Mouse (Mus musculus) heart, postnatal 0 days (tissue): ENCODE results near the gene Mcub. TPM values are rescaled to one million over a fixed set of nuclear protein-coding genes. Genes with fewer than 3 reads are reported as not detected.
A peak's percentile ranks its signal among the peaks of the same experiment; 100 is the strongest.

ENCODE experiments used
- ATAC-seq: fragments of 200-750 bp; cut with Nextera tagmentation; 2 replicates; pipeline ENCODE4 v1.8.0; 2017; ENCODE audit warnings: low read depth, moderate number of reproducible peaks, moderate library complexity; ENCODE audit not compliant: insufficient read depth
- DNase-seq: peaks from one replicate; pipeline ENCODE4 v3.0.0-alpha.2; 2016; ENCODE audit warnings: low spot score
- H3K27ac ChIP-seq: fragments of 300-500 bp; sonication (generic); 2 replicates; pipeline ENCODE4 v1.5.1; 2014; ENCODE audit warnings: low read depth, mild to moderate bottlenecking
- H3K27me3 ChIP-seq: fragments of 300-500 bp; sonication (generic); 2 replicates; pipeline ENCODE4 v1.6.1; 2014; ENCODE audit warnings: low read length, mixed read lengths; ENCODE audit not compliant: control insufficient read depth, insufficient read depth
- H3K36me3 ChIP-seq: fragments of 300-500 bp; sonication (generic); replicated peaks from 2 replicates; pipeline ENCODE4 v1.6.1; 2014; ENCODE audit warnings: low read length, mixed read lengths; ENCODE audit not compliant: control insufficient read depth, insufficient read depth
- H3K4me1 ChIP-seq: fragments of 300-500 bp; sonication (generic); 2 replicates; pipeline ENCODE4 v1.6.1; 2014; ENCODE audit warnings: antibody characterized with exemption; ENCODE audit not compliant: control insufficient read depth, insufficient read depth
- H3K4me2 ChIP-seq: fragments of 300-500 bp; sonication (generic); 2 replicates; pipeline ENCODE4 v1.6.1; 2014; ENCODE audit warnings: low read depth, mild to moderate bottlenecking, low read length, moderate library complexity
- H3K4me3 ChIP-seq: fragments of 300-500 bp; sonication (generic); 2 replicates; pipeline ENCODE4 v1.5.1; 2014; ENCODE audit warnings: low read depth, low read length
- H3K9ac ChIP-seq: fragments of 300-500 bp; sonication (generic); replicated peaks from 2 replicates; pipeline ENCODE4 v1.6.1; 2014; ENCODE audit warnings: low read depth, low read length, mixed read lengths
- H3K9me3 ChIP-seq: fragments of 300-500 bp; sonication (generic); replicated peaks from 2 replicates; pipeline ENCODE4 v1.6.1; 2016; ENCODE audit warnings: low read length; ENCODE audit not compliant: control insufficient read depth
- CTCF ChIP-seq: IDR thresholded peaks from 2 replicates; pipeline ENCODE4 v1.5.1; 2016; ENCODE audit warnings: antibody characterized with exemption, control low read depth, low read depth
- EP300 ChIP-seq: IDR thresholded peaks from 2 replicates; pipeline ENCODE4 v1.6.1; 2016; ENCODE audit warnings: antibody characterized with exemption, low read depth
- WGBS: fragments of 180-500 bp; shearing (Covaris S2); extraction: QIAGEN DNeasy Blood & Tissue Kit; methylation state at CpG from one replicate; pipeline ENCODE4 v1.1.7; 2014; 5-methylcytosine and 5-hydroxymethylcytosine counted together
- polyA plus RNA-seq: library from polyadenylated mRNA; unstranded; fragments of >200 nt; fragmentation: Nextera tagmentation; extraction: Ambion mirVana; gene quantifications from 2 replicates; pipeline ENCODE4 v1.2.1, GENCODE M21; 2015
- total RNA-seq: library from RNA; depleted of rRNA; stranded (reverse); fragments of >200 nt; gene quantifications from 2 replicates; pipeline ENCODE4 v1.2.3, GENCODE M21; 2014; ENCODE audit warnings: low replicate concordance

The Mcub gene
- total and polyA plus RNA-seq, 2 experiments from 2014 or later: 2.8 TPM; not detected in 1

GRCm38 (mm10) chr3:129970529-129971515 is 816 bp upstream of the Mcub start:
- Histone ChIP-seq H3K27ac (no peak overlapping the region), H3K9ac (peak overlapping the region; percentile 13; the same call in 1 of the 2 replicates), H3K4me2 (peak overlapping the region; percentile 99), H3K27me3 (peaks cover 6% of the 10 kb centered on the region; the same call in 1 of the 2 replicates), H3K4me3 (peak overlapping the region; percentile 73), H3K4me1 (peaks cover 11% of the 10 kb centered on the region), H3K9me3 (no peaks in the 10 kb centered on the region), H3K36me3 (no peaks in the 10 kb centered on the region)
- WGBS: 16% methylated on average over 19 of the region's 19 CpGs
- peak; percentile 48 for DNase-seq
- no peak for TF ChIP-seq CTCF
- TF ChIP-seq EP300: no peak
- ATAC-seq: 0 out of 2 replicates have a peak, but pooled peaks have one; percentile 34

- Histone ChIP-seq H3K4me2 (peak overlapping the region; percentile 99), H3K4me3 (peak overlapping the region; percentile 73; the same call in 1 of the 2 replicates), H3K4me1 (peaks cover 11% of the 10 kb centered on the region), H3K27me3 (peaks cover 6% of the 10 kb centered on the region; the same call in 1 of the 2 replicates), H3K9me3 (no peaks in the 10 kb centered on the region), H3K9ac (no peak overlapping the region), H3K36me3 (no peaks in the 10 kb centered on the region), H3K27ac (no peak overlapping the region)
- DNase-seq: no peak
- no peak for ATAC-seq
- no peak for TF ChIP-seq CTCF
- no peak for TF ChIP-seq EP300
- WGBS: 36% methylated on average over 10 of the region's 10 CpGs
Observed at GRCm38 (mm10) chr3:129969031-129969430, 975 bp downstream of the Mcub start.

GRCm38 (mm10) chr3:129967874-129968273 is 2.1 kb downstream of the Mcub start:
- Histone ChIP-seq H3K9me3 (no peaks in the 10 kb centered on the region), H3K4me2 (no peak overlapping the region), H3K9ac (no peak overlapping the region), H3K4me3 (no peak overlapping the region), H3K27me3 (peaks cover 6% of the 10 kb centered on the region; the same call in 1 of the 2 replicates), H3K36me3 (no peaks in the 10 kb centered on the region), H3K27ac (no peak overlapping the region), H3K4me1 (peaks cover 11% of the 10 kb centered on the region)
- WGBS: 86% methylated on average over 9 of the region's 9 CpGs
- no peak for TF ChIP-seq EP300
- no peak for TF ChIP-seq CTCF
- no peak for DNase-seq
- no peak for ATAC-seq

- Histone ChIP-seq H3K4me2 (no peak overlapping the region), H3K9me3 (no peaks in the 10 kb centered on the region), H3K27ac (no peak overlapping the region), H3K4me1 (no peaks in the 10 kb centered on the region), H3K4me3 (no peak overlapping the region), H3K27me3 (peaks cover 2% of the 10 kb centered on the region; the same call in 1 of the 2 replicates), H3K9ac (no peak overlapping the region), H3K36me3 (no peaks in the 10 kb centered on the region)
- no peak for DNase-seq
- no peak for TF ChIP-seq CTCF
- TF ChIP-seq EP300: no peak
- no peak for ATAC-seq
- 87% methylated on average over 8 of the region's 8 CpGs for WGBS
Observed at GRCm38 (mm10) chr3:129964681-129965080, 5.3 kb downstream of the Mcub start.

- H3K9me3 ChIP-seq: no peaks in the 10 kb centered on the region
- 82% methylated on average over 8 of the region's 8 CpGs for WGBS
- no peak overlapping the region for H3K4me3 ChIP-seq
- DNase-seq (no peak), ATAC-seq (no peak)
- no peaks in the 10 kb centered on the region for H3K4me1 ChIP-seq
- no peak overlapping the region for H3K9ac ChIP-seq
- no peaks in the 10 kb centered on the region for H3K36me3 ChIP-seq
- no peak overlapping the region for H3K27ac ChIP-seq
- H3K27me3 ChIP-seq: no peaks in the 10 kb centered on the region
- TF ChIP-seq CTCF (no peak), EP300 (no peak)
- H3K4me2 ChIP-seq: no peak overlapping the region
Observed at GRCm38 (mm10) chr3:129962533-129962932, 7.5 kb downstream of the Mcub start.
